Mouse (Mus musculus) lung, adult 2 months (tissue): ENCODE measurements around the gene Cacng8.
"Not testable (repeated sequence)": the region's sequence is repeated elsewhere in the genome, so short reads cannot be mapped to it uniquely, and the experiment has no call there.

Experiments
- CTCF ChIP-seq: fragments of 200-500 bp; IDR thresholded peaks from 2 replicates; pipeline ENCODE4 v1.5.1; 2011; ENCODE audit warnings: mild to moderate bottlenecking, low read length, control low read depth; ENCODE audit not compliant: insufficient read depth
- POLR2A ChIP-seq: fragments of 200-500 bp; IDR thresholded peaks from 2 replicates; pipeline ENCODE4 v1.6.1; 2011; ENCODE audit warnings: low read depth, mild to moderate bottlenecking, control low read depth, low read length, borderline replicate concordance; ENCODE audit errors: extremely low read depth

GRCm38 (mm10) chr7:3398363-3398762, 7.9 kb downstream of the Cacng8 start:
- not testable (repeated sequence) for TF ChIP-seq CTCF, POLR2A
